Mouse (Mus musculus): ENCODE measurements around the gene 2410004B18Rik.
A peak's percentile ranks its signal among the peaks of the same experiment; 100 is the strongest.
"Not testable (repeated sequence)": the region's sequence is repeated elsewhere in the genome, so short reads cannot be mapped to it uniquely, and the experiment has no call there.

2410004B18Rik gene

GRCm38 (mm10) chr3:145964473-145964872 is 26.7 kb downstream of the 2410004B18Rik start:
- DNase-seq (ENCODE audit: low read depth, low spot score): no peak

DNA sequence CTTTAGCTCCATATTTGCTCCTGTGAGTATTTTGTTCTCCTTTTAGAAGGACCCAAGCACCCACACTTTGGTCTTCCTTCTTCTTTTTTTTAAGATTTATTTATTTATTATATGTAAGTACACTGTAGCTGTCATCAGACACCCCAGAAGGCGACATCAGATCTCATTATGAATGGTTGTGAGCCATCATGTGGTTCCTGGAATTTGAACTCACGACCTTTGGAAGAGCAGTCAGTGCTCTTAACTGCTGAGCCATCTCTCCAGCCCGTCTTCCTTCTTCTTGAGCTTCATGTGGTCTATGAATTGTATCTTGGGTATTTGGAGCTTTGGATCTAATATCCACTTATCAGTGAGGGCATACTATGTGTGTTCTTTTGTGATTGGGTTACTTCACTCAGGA is 27.8 kb downstream of the 2410004B18Rik start:
- not testable (repeated sequence) for DNase-seq (ENCODE audit: low read depth, low spot score)

DNA sequence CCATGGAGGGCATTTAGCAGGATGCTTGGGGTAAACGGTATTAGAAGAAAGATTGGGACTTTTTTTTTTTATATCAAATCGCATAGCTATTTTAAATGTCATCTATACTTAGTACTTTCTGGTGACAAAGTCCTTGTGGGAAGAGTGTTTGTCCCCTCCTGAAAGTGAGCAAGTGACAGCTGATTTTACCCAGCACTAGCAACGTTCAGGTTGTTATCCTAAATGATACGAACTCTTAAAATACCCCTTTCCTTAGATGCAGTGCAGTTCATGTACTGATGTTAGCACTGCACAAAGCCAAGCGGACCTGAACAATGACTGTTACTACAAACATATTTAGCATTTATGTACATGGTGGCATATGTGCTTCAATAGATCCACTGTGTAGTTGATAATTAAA is 29.0 kb downstream of the 2410004B18Rik start:
- no peak for DNase-seq (ENCODE audit: low read depth, low spot score)

DNA sequence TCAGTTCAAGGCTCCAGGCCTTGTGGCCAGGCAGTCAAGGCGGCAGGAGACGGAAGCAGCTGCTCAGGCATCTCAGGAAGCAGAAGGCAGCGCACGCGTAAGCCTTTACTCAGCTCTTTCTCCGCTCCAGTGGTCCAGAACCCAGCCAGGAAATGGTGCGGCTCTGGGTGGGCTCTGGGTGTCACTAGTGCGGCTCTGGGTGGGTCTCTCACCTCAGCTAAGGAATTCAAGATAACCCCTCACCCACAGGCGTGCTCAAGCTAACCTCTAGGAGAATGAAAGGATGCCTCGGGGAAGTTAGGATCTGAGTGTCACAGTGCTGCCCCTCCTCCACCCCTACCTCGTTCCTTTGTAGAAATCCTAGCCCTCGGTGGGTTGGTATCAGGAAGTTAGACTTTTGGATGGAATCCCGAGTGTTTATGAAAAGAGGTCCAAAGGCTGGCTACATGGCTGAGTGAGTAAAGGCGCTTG is 31.3 kb downstream of the 2410004B18Rik start:
- DNase-seq (ENCODE audit: low read depth, low spot score): no peak

DNA sequence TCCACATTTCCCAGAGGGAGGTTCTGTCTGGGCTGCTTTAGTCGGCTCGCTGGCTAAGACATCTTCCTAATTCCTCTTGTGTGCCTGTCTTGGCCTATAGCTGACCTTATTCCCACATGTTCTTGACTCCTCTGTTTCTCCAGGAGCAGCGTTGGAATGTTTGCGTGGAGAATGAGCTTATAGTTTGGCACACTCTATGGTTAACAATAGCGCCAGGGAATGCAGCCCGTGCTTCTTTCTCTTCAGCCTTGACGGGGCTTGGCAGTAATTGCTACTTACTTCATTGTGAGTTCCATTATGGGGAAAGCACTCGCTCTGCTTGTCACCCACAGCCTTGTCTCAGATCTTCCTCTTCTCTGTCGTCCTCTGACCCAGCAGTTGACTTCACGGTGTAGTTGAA is 33.7 kb downstream of the 2410004B18Rik start:
- peak; percentile 27 for DNase-seq (ENCODE audit: low read depth, low spot score)

DNA sequence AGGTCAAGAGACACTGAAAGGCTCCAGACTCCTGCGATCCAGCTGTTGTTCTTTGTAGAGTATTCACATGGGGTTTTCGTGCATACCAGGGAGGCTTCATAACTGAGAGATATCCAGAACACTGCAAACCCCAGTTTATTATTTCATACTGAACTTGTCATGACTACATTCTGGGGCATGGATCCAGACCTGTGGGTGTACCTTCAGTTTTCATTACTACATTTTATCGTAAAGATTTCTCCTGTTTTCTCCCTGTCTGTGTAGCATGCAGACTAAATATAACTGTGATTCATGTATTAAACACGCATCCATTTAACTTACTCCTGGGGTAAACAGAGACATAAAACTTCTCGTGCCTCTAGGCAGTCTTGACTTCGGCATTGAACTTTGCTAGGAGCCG is 37.2 kb downstream of the 2410004B18Rik start:
- DNase-seq (ENCODE audit: low read depth, low spot score): no peak

GRCm38 (mm10) chr3:145985333-145985925 is 47.6 kb downstream of the 2410004B18Rik start:
- DNase-seq (ENCODE audit: low read depth, low spot score): no peak

GRCm38 (mm10) chr3:145986317-145987001 is 48.6 kb downstream of the 2410004B18Rik start:
- DNase-seq (ENCODE audit: low read depth, low spot score): no peak

DNA sequence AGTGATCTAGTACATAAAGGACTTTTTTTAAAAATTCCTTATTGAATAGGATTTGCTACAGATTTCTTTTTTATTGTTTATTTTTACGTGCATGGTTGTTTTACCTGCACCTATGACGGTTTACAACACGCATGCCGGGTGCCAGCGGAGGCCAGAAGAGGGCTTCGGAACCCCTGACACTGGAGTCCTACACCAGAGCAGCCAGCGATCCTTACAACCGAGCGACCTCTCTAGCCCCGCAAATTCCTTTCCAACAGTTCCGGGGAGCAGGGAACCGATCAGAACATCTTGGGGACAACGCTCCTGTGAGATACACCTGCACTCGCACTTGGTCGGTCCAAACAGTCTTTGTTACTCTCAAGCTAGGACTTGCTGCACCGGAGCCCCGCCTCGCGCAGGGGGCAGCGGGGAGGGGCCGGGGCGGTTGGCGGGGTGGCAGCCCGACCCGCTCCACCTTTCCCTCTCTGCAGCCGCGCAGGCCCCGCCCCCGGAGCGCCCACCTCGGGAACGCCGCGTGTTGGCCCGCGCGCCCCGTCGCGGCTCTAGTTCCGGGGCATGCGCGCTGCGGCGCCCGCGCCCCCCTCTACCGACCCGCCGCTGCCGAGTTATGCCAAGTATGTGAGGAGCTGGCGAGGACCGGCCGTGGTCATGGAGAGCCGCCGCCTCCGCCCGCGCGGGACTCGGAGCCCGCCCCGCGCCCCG is 49.6 kb downstream of the 2410004B18Rik start, which contains the start of gene Syde2:
Gene Syde2, plus strand, starts transcription at position 603 of the 702 bp plus-strand sequence.
- peak; percentile 43 for DNase-seq (ENCODE audit: low read depth, low spot score)

- DNase-seq (ENCODE audit: low read depth, low spot score): peak; percentile 50
These were observed 50.3 kb downstream of the 2410004B18Rik start for GRCm38 (mm10) chr3:145987970-145988683.

GRCm38 (mm10) chr3:145988684-145989575 is 51.1 kb downstream of the 2410004B18Rik start:
- DNase-seq (ENCODE audit: low read depth, low spot score): no peak

- DNase-seq (ENCODE audit: low read depth, low spot score): no peak
These were observed 51.8 kb downstream of the 2410004B18Rik start for GRCm38 (mm10) chr3:145989576-145990081.

DNA sequence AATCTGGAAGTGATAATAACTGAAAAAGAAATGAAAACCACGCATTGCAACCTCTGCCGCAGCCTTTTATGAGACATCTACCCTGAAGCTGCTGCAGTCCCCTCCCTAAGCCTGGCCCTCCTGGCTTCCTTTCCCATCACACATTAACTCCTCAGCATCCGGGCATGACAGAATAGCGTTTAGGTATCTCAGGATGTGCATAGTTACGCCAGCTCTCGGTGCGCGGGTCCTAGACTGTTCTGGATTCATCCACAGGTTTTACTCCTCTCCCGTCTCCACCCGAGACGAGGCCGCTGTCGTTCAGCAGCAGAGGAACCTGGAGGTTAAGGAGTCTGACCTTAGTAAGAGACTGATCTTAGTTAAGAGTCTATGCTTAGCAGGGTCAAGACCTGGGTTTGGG is 53.3 kb downstream of the 2410004B18Rik start:
- no peak for DNase-seq (ENCODE audit: low read depth, low spot score)

GRCm38 (mm10) chr3:145991976-145992730 is 54.3 kb downstream of the 2410004B18Rik start:
- DNase-seq (ENCODE audit: low read depth, low spot score): no peak

GRCm38 (mm10) chr3:145992796-145993195 is 55.0 kb downstream of the 2410004B18Rik start:
- DNase-seq (ENCODE audit: low read depth, low spot score): peak; percentile 20

GRCm38 (mm10) chr3:145993481-145994201 is 55.8 kb downstream of the 2410004B18Rik start:
- DNase-seq (ENCODE audit: low read depth, low spot score): no peak
